ENCODE assay signal across 10 mouse cellular contexts in the genomic region with DNA sequence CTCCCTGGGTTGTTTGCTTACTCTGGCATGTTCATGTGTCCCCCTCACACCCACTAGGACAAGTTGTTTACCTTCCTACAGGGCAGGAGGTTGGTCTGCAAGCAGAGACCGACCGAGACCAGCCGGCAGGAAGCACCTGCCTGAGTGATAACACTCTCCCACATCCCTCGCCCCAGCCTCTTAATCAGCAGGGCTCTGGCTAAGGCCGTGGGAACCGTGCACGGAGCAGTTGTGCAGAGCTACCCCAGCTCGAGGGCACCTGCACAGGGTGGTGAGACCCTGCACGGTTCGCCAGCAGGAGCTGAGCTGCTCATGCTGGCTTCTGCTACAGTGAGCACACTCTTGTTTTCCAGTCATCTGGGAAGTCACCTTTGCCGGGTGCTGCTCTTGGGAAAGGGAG. TPM values are rescaled to one million over a fixed set of nuclear protein-coding genes. Genes with fewer than 3 reads are reported as not detected.
DNase-seq lines count a peak whose midpoint lies in the region; ATAC-seq and TF ChIP-seq lines count a peak whose summit lies in the region.
"Had no signal": no experiment of that assay in that cellular context is flagged by ENCODE, and none has a peak within 500 bp of the region (broad histone marks: within the 10 kb centered on the region; RNA-seq: fewer than 3 reads in every experiment).

No protein-coding gene starts in this region.

- WGBS in hindbrain, embryonic 16.5 days = 62% methylated on average over 11 of the region's 11 CpGs
- 66% methylated on average over 11 of the region's 11 CpGs for WGBS in hindbrain, embryonic 11.5 days
- WGBS in heart, embryonic 10.5 days = 16% methylated on average over 11 of the region's 11 CpGs
- 9% methylated on average over 11 of the region's 11 CpGs for WGBS in liver, embryonic 16.5 days (ENCODE audit: insufficient replicate concordance)

- H3K27ac ChIP-seq in hindbrain, embryonic 16.5 days (ENCODE audit: low read depth, low read length) = no peak overlapping the region
- H3K27ac ChIP-seq in hindbrain, embryonic 11.5 days (ENCODE audit: low read depth, low read length) = no peak overlapping the region
- H3K27ac ChIP-seq in CH12.LX (ENCODE audit: insufficient read depth, low read depth) = 0 out of 2 replicates have a peak overlapping the region, but pooled peaks have one; percentile 6
- H3K27ac ChIP-seq in heart, embryonic 10.5 days = peak overlapping the region; percentile 70
- no peak overlapping the region for H3K27ac ChIP-seq in liver, embryonic 16.5 days (ENCODE audit: low read length)
- H3K27ac ChIP-seq: embryonic facial prominence, embryonic 12.5 days; kidney, postnatal 0 days had no signal

- no peak overlapping the region for H3K9ac ChIP-seq in hindbrain, embryonic 16.5 days (ENCODE audit: low read depth, low read length)
- no peak overlapping the region for H3K9ac ChIP-seq in hindbrain, embryonic 11.5 days (ENCODE audit: low read depth, low read length)
- no peak overlapping the region for H3K9ac ChIP-seq in CH12.LX (ENCODE audit: insufficient read depth, low read depth)
- no peak overlapping the region for H3K9ac ChIP-seq in liver, embryonic 16.5 days (ENCODE audit: low read depth, low read length)
- H3K9ac ChIP-seq: embryonic facial prominence, embryonic 12.5 days had no signal

- no peak overlapping the region for H3K4me3 ChIP-seq in hindbrain, embryonic 16.5 days (ENCODE audit: low read length)
- no peak overlapping the region for H3K4me3 ChIP-seq in hindbrain, embryonic 11.5 days (ENCODE audit: low read depth, low read length)
- H3K4me3 ChIP-seq in CH12.LX (replicated peaks in 1 of 3; ENCODE audit: low read depth in 2 of 3, low read length in 2 of 3, poor library complexity in 1 of 3) = no peak overlapping the region
- H3K4me3 ChIP-seq in heart, embryonic 10.5 days = no peak overlapping the region
- no peak overlapping the region for H3K4me3 ChIP-seq in liver, embryonic 16.5 days (ENCODE audit: low read depth, low read length)
- H3K4me3 ChIP-seq: embryonic facial prominence, embryonic 12.5 days had no signal

- DNase-seq in hindbrain, embryonic 11.5 days (ENCODE audit: low spot score) = no peak
- DNase-seq in CH12.LX (ENCODE audit: extremely low read depth) = no peak
- no peak for DNase-seq in heart, embryonic 10.5 days (ENCODE audit: low spot score)
- no peak for DNase-seq in yolk sac, embryonic 10.5 days (ENCODE audit: low spot score)
- no peak for DNase-seq in ovary, postnatal 36 days (ENCODE audit: low spot score)

- in situ Hi-C loops in CH12.LX (cut with MboI; ENCODE audit: low pct_ligation_motif_present, low pct_unique_long_range_greater_than_20kb, low sequenced_read_pairs) = no loop called here

- H3K4me1 ChIP-seq in hindbrain, embryonic 16.5 days (ENCODE audit: control insufficient read depth, insufficient read depth, low read depth, low read length) = no peaks in the 10 kb centered on the region; the same call in 1 of the 2 replicates
- no peaks in the 10 kb centered on the region for H3K4me1 ChIP-seq in hindbrain, embryonic 11.5 days (replicated peaks; ENCODE audit: control insufficient read depth, insufficient read depth, low read length)
- peaks cover 6 to 53% of the 10 kb centered on the region in 2 experiments; a peak in 2 of 4 replicates for H3K4me1 ChIP-seq in CH12.LX (ENCODE audit: control insufficient read depth in 1 of 2, insufficient read depth in 2 of 2)
- peaks cover 34% of the 10 kb centered on the region for H3K4me1 ChIP-seq in heart, embryonic 10.5 days
- H3K4me1 ChIP-seq in liver, embryonic 16.5 days (ENCODE audit: control insufficient read depth, low read depth, low read length) = peaks cover 13% of the 10 kb centered on the region

- ATAC-seq in hindbrain, embryonic 16.5 days = 0 out of 2 replicates have a peak, but pooled peaks have one; percentile 28
- no peak for ATAC-seq in hindbrain, embryonic 11.5 days (ENCODE audit: low FRiP score)
- ATAC-seq in liver, embryonic 16.5 days (ENCODE audit: low read depth) = peak; percentile 68
- no peak for ATAC-seq in frontal cortex, adult (ENCODE audit: low TSS enrichment)

- TF ChIP-seq POLR2A in CH12.LX (IDR thresholded peaks at IDR 0.05; ENCODE audit: low read depth, low read length) = no peak

- TF ChIP-seq RAD21 in CH12.LX (IDR thresholded peaks at IDR 0.05; ENCODE audit: low read depth, low read length) = no peak

- no peaks in the 10 kb centered on the region for H3K36me3 ChIP-seq in hindbrain, embryonic 16.5 days (ENCODE audit: control insufficient read depth, insufficient read depth, low read length)
- H3K36me3 ChIP-seq in hindbrain, embryonic 11.5 days (ENCODE audit: control insufficient read depth, insufficient read depth, low read length) = no peaks in the 10 kb centered on the region
- H3K36me3 ChIP-seq in CH12.LX (replicated peaks in 1 of 2; ENCODE audit: control insufficient read depth in 1 of 2, insufficient read depth in 1 of 2, low read length in 1 of 2) = peaks cover 91 to 94% of the 10 kb centered on the region in 2 experiments
- H3K36me3 ChIP-seq in heart, embryonic 10.5 days = peaks cover 5% of the 10 kb centered on the region; the same call in 1 of the 2 replicates
- peaks cover 10% of the 10 kb centered on the region for H3K36me3 ChIP-seq in liver, embryonic 16.5 days (ENCODE audit: control insufficient read depth, insufficient read depth)
- H3K36me3 ChIP-seq: embryonic facial prominence, embryonic 12.5 days had no signal

- TF ChIP-seq CTCF in CH12.LX (conservative IDR thresholded peaks at IDR 0.05 in 1 of 2, IDR thresholded peaks at IDR 0.05 in 1 of 2; ENCODE audit: low read depth in 2 of 2, low read length in 2 of 2) = no peak

- dilution Hi-C loops in CH12.LX (cut with MboI; ENCODE audit: extremely low pct_ligation_motif_present, extremely low pct_unique_long_range_greater_than_20kb, low sequenced_read_pairs) = no loop called here

- no peak overlapping the region for H3K4me2 ChIP-seq in hindbrain, embryonic 16.5 days (ENCODE audit: low read length)
- no peak overlapping the region for H3K4me2 ChIP-seq in hindbrain, embryonic 11.5 days (replicated peaks; ENCODE audit: low read depth, low read length)
- no peak overlapping the region for H3K4me2 ChIP-seq in CH12.LX (ENCODE audit: insufficient read depth, low read depth, poor library complexity, severe bottlenecking)
- no peak overlapping the region for H3K4me2 ChIP-seq in liver, embryonic 16.5 days (ENCODE audit: low read depth, low read length)
- H3K4me2 ChIP-seq: embryonic facial prominence, embryonic 12.5 days had no signal

- H3K79me2 ChIP-seq in CH12.LX (replicated peaks; ENCODE audit: control insufficient read depth, extremely low read depth, insufficient read depth, poor library complexity, severe bottlenecking) = peaks cover under 1% of the 10 kb centered on the region; the same call in 1 of the 2 replicates

- no peaks in the 10 kb centered on the region for H3K9me3 ChIP-seq in hindbrain, embryonic 16.5 days (ENCODE audit: control insufficient read depth, low read length)
- no peaks in the 10 kb centered on the region for H3K9me3 ChIP-seq in hindbrain, embryonic 11.5 days (ENCODE audit: control insufficient read depth, low read length)
- H3K9me3 ChIP-seq in CH12.LX (replicated peaks; ENCODE audit: low read length) = no peaks in the 10 kb centered on the region
- H3K9me3 ChIP-seq in heart, embryonic 10.5 days = no peaks in the 10 kb centered on the region
- H3K9me3 ChIP-seq in liver, embryonic 16.5 days (replicated peaks; ENCODE audit: control insufficient read depth, low read length) = no peaks in the 10 kb centered on the region
- H3K9me3 ChIP-seq: embryonic facial prominence, embryonic 12.5 days had no signal

- no peaks in the 10 kb centered on the region for H3K27me3 ChIP-seq in hindbrain, embryonic 16.5 days (replicated peaks; ENCODE audit: control insufficient read depth, insufficient read depth, low read length)
- H3K27me3 ChIP-seq in hindbrain, embryonic 11.5 days (ENCODE audit: control insufficient read depth, insufficient read depth, low read length) = no peaks in the 10 kb centered on the region
- no peaks in the 10 kb centered on the region for H3K27me3 ChIP-seq in CH12.LX (replicated peaks)
- H3K27me3 ChIP-seq in heart, embryonic 10.5 days (ENCODE audit: insufficient read depth, poor library complexity, severe bottlenecking) = no peaks in the 10 kb centered on the region
- H3K27me3 ChIP-seq in liver, embryonic 16.5 days (ENCODE audit: control insufficient read depth, insufficient read depth, low read depth, low read length) = no peaks in the 10 kb centered on the region

- no peak for TF ChIP-seq EP300 in CH12.LX (IDR thresholded peaks at IDR 0.05; ENCODE audit: low read length)

TF ChIP-seq in CH12.LX, 34 proteins besides CTCF, POLR2A, EP300 and RAD21 (continues in another document):
- TF ChIP-seq ETS1 (conservative IDR thresholded peaks at IDR 0.05; ENCODE audit: low read depth, low read length) (no peak), USF1 (IDR thresholded peaks at IDR 0.05; ENCODE audit: low read depth, low read length) (no peak), MEF2A (IDR thresholded peaks at IDR 0.05; ENCODE audit: borderline replicate concordance, low read depth, low read length) (no peak), ELF1 (IDR thresholded peaks at IDR 0.05; ENCODE audit: low read depth, low read length) (no peak), SIN3A (IDR thresholded peaks at IDR 0.05; ENCODE audit: low read length) (no peak), NRF1 (IDR thresholded peaks at IDR 0.05; ENCODE audit: low read depth, low read length) (no peak), MXI1 (IDR thresholded peaks at IDR 0.05; ENCODE audit: low read depth, low read length) (no peak), NELFE (IDR thresholded peaks at IDR 0.05; ENCODE audit: low read depth, low read length) (no peak), ZC3H11A (IDR thresholded peaks at IDR 0.05; ENCODE audit: low read depth, low read length) (no peak), ZMIZ1 (IDR thresholded peaks at IDR 0.05; ENCODE audit: low read depth, low read length) (no peak), MAX (IDR thresholded peaks at IDR 0.05; ENCODE audit: low read length) (no peak), CHD2 (IDR thresholded peaks at IDR 0.05; ENCODE audit: low read length) (no peak), ZNF384 (IDR thresholded peaks at IDR 0.05; ENCODE audit: low read depth, low read length) (no peak), JUN (IDR thresholded peaks at IDR 0.05; ENCODE audit: insufficient read depth, low read depth, low read length) (no peak), JUND (conservative IDR thresholded peaks at IDR 0.05; ENCODE audit: low read depth, low read length) (no peak), TBP (conservative IDR thresholded peaks at IDR 0.05; ENCODE audit: low read depth, low read length) (no peak)

RNA-seq across cellular contexts. Expression of a gene that starts 31.4 kb away (rescaled TPM):
- 13.8 and 14.2 TPM in 2 replicates for polyA plus RNA-seq in hindbrain, embryonic 16.5 days (2015; fragmentation: Nextera tagmentation; extraction: Ambion mirVana)
- 18.0 and 20.1 TPM in 2 replicates for polyA plus RNA-seq in hindbrain, embryonic 11.5 days (2014; fragmentation: Nextera tagmentation; extraction: Ambion mirVana)
- 119 and 143 TPM in 2 replicates for total RNA-seq in CH12.LX (2012; rRNA removed)
- total RNA-seq in CH12.LX (2014; rRNA removed) = 179 and 190 TPM in 2 replicates
- 94.6 and 101 TPM in 2 replicates for polyA plus RNA-seq in CH12.LX (2012; ENCODE audit: insufficient read length, low read depth)
- 17.9 and 25.8 TPM in 2 replicates for polyA plus RNA-seq in heart, embryonic 10.5 days (2016; fragmentation: Nextera tagmentation; extraction: Ambion mirVana)
- polyA plus RNA-seq in liver, embryonic 16.5 days (2015; fragmentation: Nextera tagmentation; extraction: Ambion mirVana) = 19.8 TPM in 2 replicates

Comparison
In these comparisons a context has a peak if more than half of its experiments do, and no peak if none do; other contexts are left out.
1. ATAC-seq: peak in hindbrain, embryonic 16.5 days (single experiment) and liver, embryonic 16.5 days (single experiment); none in hindbrain, embryonic 11.5 days (single experiment) and frontal cortex, adult (single experiment).
2. H3K27ac ChIP-seq: peak in CH12.LX (single experiment) and heart, embryonic 10.5 days (single experiment); none in hindbrain, embryonic 16.5 days (single experiment), hindbrain, embryonic 11.5 days (single experiment) and liver, embryonic 16.5 days (single experiment).